Mouse (Mus musculus) layer of hippocampus, postnatal 25 days (tissue): Measurements from ENCODE around the gene Scamp1. TPM values are rescaled to one million over a fixed set of nuclear protein-coding genes. Genes with fewer than 3 reads are reported as not detected.

Experiments used
- DNase-seq, 2 experiments: peaks; one replicate each; pipeline ENCODE4 v3.0.0; 2022; ENCODE audit warnings: mixed read lengths in 2 of 2, low spot score in 1 of 2; ENCODE audit errors: extremely low spot score in 1 of 2
- total RNA-seq, 2 experiments: library from RNA; stranded (reverse); gene quantifications; 2 replicates each; pipeline ENCODE4 v1.2.3; 2021

Gene Scamp1
- total RNA-seq, 2 experiments from 2014 or later = 179 TPM

DNA sequence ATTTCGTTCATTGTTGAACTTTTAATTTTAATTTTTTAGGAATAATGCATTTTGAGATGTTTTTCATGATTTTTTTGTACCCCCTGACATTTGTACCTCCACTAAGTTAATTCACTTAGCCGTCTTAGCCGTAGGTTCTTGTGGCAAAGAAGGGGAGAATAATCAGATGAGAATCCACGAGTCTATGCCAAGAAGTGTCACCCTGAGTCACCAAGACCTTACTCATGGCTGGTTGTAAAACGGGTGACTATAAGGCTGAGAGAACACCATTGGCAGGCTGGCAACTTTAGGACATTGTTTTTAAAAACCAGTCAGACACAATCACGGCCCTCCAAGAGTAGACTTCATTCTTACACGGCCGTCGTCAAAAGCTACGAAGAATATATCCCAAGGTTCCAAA lies 132.8 kb downstream of the Scamp1 start:
- no peak for DNase-seq

Other genes starting within 250 kb of the Scamp1 start
- 10 to 100 TPM; 32.1 to 39.8 TPM for gene Lhfpl2, start 228.1 kb downstream of the Scamp1 start, total RNA-seq
- 10 to 100 TPM; 51.4 to 57.4 TPM for gene Ap3b1, start 73.1 kb upstream of the Scamp1 start, total RNA-seq